Comparison of ENCODE assay signal across 14 mouse cellular contexts in genomic region chr16:64875384-64875783, GRCm38 (mm10).
"Had no signal": no experiment of that assay in that cellular context is flagged by ENCODE, and none has a peak within 500 bp of the region (broad histone marks: within the 10 kb centered on the region; RNA-seq: fewer than 3 reads in every experiment).

No protein-coding gene starts in this region.

- DNase-seq: gastrocnemius, postnatal 14 days; gastrocnemius, postnatal 36 days; heart, adult 18-20 months; heart, postnatal 10 days; heart, postnatal 36 days; kidney, adult 18-20 months; kidney, adult 8-10 months; kidney, postnatal 10 days; kidney, postnatal 25 days; layer of hippocampus, adult 9-11 months; layer of hippocampus, postnatal 36 days; liver; liver, embryonic 13.5 days; liver, postnatal 0 days had no signal
